Mouse (Mus musculus): ENCODE data around the gene 1520401A03Rik.
A peak's percentile ranks its signal among the peaks of the same experiment; 100 is the strongest.
"Not testable (repeated sequence)": the region's sequence is repeated elsewhere in the genome, so short reads cannot be mapped to it uniquely, and the experiment has no call there.

Gene 1520401A03Rik

DNA sequence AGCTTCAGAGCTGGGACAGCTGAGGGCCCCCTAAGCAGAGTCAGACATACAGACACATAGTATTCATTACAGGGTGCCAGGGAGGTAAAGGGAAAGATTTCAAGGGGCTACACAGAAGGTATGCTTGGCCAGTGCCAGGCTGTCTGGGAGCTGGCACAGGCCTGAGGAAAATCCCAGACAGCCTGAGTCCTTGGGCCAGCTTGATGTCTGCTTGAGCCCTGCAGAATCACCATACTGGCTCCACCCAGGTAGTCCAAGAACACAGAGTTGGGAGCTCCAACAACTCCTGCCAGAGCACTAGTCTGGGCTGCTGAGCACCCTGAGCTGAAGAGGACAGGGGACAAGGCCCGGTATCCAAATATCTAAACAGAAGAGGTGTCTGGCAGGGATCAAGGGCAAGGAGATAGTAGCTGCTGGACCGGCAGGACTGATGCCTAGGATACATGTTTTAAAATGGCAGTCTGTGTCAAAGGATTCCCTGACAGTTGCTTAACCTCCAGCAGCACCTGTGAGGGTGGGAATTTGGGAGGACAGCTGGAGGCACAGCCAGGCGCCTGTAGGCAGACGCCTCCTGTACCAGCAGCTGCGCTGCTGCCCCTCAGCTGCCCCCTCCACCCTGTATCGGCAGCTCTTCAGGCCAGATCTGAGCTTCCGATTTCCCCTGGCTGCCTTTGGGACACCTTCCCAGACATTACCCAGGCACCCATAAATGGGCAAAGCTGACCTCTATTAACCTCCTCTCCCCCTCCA is at the start of gene 1520401A03Rik:
1520401A03Rik (minus strand) TSS at position 408 of the 750 bp plus-strand sequence.
- DNase-seq: no peak

DNA sequence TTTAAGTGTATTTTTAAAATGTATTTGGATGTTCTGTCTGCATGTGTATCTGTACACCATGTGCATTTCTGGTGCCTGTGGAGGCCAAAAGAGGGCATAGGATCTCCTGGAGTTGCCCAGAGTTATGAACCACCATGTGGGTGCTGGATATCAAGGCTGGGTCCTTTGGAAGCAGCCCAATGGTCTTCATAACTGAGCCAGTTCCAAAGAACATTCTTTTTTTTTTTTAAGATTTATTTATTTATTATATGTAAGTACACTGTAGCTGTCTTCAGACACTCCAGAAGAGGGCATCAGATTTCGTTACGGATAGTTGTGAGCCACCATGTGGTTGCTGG is 49.6 kb upstream of the 1520401A03Rik start:
- not testable (repeated sequence) for DNase-seq

DNA sequence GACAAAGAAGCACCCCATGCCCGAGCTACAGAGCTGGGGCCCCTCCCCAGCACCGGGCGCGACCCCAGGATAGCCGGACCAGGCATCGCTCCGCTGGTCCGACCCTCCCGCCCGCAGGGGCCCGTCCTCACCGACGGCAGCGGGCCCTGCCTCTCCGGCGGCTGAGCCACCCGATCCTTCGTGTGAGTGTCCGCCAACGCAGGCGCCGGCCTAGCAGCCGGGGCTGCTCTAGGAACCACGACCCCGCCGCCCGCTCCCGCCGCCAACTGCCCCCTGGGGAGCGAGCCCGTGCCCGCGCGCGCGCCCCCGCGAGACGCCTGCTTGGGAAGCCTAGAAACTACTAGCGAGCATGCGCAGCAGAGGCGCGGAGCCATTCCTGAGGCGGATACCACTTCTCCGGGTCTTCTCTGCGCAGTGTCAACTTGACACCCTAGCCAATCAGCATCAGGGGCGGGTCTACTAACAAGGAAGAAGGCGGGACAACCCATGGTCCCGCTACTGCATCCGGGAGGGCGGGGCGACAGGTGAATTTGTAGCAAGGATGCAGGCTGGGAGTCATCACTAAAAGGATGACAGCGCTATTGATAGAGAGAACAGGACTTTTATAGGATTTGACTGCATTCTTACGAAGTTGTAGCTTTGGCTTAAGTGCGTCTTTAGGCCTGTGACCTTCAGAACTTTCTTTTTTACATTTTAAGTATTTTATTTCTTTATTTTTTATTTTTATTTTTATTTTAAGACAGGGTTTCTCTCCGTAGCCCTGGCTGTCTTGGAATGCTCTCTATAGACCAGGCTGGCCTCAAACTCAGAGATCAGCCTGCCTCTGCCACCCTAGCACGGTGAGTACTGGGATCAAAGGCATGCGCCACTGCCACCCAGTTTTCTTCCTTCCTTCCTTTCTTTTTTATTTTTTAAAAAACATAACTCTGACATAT is 49.0 kb upstream of the 1520401A03Rik start, which contains the start of gene Flywch1:
Flywch1 (minus strand) TSS at position 319 of the 935 bp plus-strand sequence.
- peak; percentile 98 for DNase-seq

DNA sequence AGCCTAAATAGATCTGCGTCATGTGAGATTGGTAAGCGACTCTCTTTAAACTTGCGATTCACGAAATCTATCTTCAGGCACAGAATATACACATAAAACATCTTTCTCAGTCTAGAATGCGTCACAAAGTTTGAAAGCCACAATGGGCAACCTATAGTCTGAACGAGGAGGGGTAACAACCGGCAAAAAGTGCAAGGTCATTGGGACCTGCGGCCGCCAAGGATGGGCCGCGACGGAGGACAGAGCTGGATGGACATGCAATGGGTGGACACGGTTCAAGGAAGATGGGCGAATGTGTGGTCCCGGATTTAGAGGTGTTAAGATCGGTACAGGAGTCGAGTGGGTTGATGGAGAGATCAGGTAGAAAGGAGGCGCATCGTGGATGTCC is 48.3 kb upstream of the 1520401A03Rik start:
- no peak for DNase-seq

DNA sequence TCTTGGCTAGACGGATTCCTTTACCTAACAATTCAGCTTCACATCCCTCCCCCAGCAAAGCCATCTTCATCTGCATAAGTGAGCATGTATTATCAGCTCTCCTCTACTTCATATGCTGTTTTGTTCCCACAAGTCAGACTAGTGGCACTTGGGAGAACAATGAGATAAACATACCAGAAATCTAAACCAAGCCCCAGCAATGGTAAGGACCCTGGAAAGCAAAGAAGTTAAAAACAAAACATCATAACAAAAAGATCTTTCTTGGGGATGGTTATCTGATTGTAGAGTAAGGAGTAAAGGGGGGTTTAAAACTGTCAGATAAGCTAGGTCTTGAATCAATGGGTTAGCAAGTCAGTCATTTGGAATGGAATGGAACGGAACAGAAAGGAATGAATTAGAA is 47.9 kb upstream of the 1520401A03Rik start:
- no peak for DNase-seq

DNA sequence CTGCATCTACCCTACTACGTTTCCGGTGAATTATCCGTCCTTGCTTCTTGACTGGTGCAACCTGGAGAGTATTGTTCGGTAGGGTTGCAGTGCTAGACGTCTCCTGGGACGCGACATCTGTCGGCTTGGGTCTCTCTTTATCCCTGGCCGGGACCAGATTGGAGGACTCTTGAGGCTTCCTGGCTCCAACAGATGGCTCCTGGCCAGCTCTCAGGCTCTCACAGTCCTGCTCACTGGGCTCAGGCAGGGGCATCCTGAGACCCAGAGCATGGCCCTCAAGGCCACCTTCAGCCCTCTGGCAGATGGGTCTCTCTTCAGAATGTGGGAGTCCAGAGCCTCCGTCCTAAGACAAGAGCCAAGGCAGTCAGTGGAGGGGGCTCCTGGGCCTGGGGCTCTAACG is 40.4 kb upstream of the 1520401A03Rik start:
- no peak for DNase-seq

DNA sequence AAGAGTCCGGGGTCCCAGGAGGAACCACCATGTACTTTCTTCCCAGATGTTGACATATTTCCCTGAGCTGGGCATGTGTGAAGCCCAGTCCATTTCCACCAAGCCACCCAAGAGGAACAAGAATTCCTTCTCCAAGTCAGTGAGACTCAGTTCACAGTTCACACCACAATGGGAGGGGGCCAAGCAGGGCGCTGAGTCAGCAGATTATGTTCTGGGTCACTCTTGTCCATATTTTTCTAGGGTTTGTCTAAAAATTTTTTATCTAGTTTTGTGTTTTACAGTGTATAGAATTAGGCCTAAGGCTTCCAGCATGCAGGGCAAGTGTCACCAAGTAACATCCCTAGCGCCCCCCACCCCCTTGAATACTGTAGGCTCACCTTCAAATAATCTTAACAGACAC is 38.6 kb upstream of the 1520401A03Rik start:
- DNase-seq: no peak

DNA sequence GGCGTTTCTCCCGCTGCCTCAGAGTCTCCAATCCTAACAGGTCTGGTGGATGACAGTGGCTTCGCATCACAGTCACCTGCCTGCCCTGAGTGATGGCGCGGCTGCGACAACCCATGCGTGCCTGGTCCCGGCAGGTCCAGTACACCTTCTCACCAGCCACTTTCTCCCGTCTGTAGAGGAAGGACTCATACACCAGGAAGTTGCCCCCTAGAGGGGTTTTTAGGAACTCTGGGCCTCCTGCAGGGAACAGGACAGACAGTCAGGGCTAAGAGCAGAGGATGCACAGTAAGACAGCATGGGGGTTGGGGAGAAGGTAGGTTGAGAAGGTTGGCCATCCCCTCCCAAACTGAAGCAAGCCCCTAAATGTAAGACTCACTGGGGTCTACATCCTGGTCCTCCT is 37.6 kb upstream of the 1520401A03Rik start:
- no peak for DNase-seq

DNA sequence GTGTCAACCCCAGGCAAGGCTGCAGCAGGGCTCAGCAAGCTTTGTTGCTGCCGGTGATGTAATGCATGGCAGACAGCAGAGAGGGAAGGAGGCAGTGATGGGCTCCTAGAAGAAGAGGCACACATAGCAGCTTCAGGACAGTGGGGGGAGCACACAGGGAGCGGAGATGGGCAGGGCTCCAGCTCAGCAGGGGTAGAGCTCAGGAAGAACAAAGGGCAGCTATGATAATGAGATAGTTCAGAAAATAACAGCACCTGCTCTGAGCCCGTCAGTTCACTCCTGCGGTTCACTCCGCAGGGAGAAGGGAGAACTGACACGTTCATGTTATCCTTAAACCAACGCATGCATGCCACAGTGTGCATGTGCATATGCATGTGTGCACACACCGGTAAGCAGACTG is 36.2 kb upstream of the 1520401A03Rik start:
- no peak for DNase-seq

DNA sequence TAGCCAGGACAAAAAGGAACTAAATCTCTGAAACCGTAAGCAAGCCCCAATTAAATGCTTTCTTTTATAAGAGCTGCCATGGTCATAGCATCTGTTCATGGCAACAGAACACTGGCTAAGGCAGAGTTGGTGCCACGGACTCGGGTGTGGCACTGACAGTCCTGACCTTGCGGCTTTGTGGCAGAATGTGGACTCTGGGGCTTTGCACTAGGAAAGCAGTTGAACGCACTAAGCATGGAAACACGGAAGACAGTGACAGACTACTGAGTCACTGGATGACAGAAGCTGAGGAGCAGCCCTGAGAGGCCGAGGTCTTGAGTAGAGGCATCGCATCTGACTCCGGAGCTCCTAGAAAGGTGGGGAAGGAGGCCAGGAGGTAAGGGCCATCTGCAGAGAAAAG is 35.0 kb upstream of the 1520401A03Rik start:
- no peak for DNase-seq

DNA sequence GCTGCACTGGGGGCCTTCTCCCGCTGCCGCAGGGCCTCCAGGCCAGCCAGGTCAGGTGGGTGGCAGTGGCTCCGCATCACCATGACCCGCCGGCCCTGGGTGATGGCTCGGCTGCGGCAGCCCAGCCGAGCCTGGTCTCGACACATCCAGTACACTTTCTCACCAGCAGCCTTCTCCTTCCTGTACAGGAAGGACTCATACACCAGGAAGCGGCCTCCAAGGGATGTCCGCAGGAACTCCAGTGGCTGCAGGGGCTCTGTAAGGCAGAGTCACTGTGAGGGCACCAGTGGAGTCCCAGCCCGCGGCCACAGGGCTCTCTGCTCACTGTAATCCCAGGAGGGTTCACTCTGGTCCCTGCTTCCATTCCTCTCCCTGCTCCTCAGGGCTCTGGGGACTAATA is 33.1 kb upstream of the 1520401A03Rik start:
- peak in 1 of 2 experiments; percentile 30 for DNase-seq

DNA sequence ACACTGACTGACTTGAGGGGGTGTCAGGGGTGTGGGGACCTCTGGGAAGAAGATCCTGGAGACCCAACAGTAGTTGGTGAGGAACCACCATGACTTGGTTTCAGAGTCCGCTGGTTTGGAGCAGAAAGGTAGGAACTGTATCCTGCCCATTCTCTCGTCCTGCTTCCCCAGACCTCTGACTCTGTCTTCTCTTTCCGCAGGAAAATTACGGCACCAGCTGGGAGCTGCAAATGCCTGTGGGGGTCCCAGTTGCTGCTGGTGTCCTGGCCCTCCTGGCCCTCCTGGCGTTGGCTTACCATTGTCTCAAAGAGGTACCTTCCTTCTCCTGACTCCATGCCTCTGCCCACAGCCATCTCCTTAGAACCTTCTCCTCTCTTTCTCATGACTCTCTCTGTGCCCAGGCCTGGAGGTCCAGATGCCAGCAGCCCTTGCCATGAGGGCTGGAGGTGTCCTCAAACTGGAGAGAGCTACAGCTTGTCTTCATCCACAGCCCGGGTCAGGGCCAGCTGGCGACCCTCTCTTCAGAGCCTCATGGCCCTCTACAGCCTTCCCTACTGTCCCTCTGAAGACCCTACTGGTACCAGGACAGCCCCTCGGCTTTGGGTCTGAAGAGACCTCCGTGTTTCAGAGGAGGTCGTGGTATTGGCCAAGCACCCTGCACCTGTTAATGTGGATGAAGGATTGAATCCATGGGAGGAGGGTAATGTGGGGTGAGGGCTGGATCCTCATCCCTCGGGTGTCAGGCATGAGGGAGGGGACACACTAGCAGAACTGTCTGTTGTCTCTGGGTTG is 27.0 kb upstream of the 1520401A03Rik start:
- no peak for DNase-seq

DNA sequence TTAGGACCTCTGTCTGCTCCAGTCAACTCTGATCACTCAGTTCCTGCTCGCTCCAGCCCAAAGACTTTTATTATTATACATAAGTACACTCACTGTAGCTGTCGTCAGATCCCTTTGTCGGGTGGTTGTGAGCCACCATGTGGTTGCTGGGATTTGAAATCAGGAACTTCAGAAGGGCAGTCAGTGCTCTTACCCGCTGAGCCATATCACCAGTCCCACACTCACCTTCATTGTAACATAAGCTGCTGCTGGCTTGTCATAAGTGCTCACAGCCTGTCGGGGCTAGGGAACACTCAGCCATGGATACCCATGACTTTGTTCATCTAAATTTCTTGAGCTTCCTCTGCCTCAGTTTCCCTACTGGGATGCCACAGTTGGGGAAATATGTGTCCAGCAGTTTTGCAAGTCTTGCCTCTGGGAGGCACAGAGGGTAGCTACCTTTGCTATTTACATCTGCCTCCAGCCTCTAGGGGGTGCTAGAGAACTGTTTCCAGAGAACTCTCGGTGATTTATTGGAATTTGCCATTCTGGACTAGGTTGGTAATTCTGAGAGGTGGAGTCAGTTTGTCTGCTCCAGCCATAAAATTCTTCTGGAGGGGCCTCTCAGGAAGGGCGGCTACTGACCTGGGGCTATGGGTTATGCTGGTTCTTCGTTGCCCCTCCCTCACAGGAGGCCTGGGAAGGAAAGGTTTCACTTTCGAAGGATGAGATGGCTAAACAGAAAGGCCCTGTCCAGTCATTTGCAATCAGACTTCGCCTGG is 26.2 kb upstream of the 1520401A03Rik start:
- DNase-seq: peak; percentile 72 to 82

DNA sequence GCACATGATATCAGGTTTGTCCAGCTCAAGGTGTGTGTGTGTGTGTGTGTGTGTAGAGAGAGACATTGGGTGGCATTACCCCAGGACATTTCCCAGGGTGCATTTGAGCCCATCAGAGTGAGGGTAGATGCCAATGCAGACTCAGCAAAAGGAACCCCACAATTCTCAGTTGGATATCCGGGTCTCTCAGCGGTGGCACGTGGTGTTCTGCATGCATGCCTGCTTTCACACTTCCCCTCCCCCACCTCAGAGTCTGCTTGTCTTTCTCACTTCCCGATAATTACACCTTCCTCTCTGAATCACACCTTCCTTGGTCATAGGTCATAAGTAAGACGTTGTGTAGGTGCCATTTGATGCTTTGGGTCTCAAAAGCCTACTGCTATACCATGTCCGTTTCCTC is 25.4 kb upstream of the 1520401A03Rik start:
- no peak for DNase-seq

DNA sequence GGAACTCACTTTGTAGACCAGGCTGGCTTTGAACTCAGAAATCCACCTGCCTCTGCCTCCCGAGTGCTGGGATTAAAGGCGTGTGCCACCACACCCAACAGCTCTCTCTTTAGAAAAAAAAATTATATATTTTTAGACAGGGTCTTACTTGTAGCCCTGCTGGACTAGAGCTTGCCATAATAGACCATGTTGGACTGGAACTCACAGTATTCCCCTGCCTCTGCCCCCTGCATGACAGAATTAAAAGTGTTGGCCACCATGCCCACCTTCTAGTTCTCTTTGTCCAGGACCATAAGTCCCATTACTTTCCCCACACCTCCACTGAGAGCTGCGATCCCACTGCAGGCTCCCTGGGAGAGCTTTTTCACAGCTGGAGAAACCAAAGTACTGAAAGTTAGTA is 24.9 kb upstream of the 1520401A03Rik start:
- peak in 1 of 2 experiments; percentile 12 for DNase-seq

DNA sequence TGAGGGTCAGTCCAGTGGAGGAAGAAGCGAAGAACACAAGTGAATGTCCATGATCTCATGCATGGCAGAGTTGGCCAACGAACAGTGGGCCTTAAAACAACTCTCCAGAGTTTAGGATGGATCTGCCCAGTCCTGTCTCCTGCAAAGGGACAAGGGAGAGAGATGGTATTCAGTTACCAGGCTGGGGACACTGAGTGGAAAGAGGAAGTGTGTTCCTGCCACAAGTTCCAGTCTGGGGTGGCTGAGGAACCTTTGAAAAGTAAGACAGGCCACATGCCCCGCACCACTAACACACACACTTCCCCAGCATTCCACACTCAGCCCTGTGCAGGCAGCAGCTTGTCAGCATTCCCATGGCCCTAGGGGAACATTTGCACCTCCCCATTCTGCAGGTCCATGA is 24.2 kb upstream of the 1520401A03Rik start:
- peak; percentile 14 to 15 for DNase-seq

DNA sequence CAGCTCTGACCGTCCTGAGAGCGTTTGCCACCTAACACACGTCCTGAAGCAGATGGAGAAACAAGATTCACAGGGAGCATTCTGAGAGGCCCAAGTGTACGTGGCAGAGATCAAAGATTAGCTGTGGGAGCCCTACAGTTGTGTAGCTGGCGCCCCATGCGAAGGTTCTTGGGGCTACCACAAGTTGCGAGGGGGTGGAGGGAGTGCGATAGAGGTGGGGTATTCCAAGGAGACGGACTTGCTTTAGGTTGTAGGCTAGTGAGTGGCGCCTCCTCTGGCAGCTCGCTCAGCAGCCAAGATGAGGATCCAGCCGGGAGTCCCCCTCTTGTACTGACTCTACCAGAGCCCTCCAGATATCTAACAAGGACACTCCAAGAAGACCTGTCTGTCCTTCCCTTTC is 23.7 kb upstream of the 1520401A03Rik start:
- peak; percentile 24 to 29 for DNase-seq

DNA sequence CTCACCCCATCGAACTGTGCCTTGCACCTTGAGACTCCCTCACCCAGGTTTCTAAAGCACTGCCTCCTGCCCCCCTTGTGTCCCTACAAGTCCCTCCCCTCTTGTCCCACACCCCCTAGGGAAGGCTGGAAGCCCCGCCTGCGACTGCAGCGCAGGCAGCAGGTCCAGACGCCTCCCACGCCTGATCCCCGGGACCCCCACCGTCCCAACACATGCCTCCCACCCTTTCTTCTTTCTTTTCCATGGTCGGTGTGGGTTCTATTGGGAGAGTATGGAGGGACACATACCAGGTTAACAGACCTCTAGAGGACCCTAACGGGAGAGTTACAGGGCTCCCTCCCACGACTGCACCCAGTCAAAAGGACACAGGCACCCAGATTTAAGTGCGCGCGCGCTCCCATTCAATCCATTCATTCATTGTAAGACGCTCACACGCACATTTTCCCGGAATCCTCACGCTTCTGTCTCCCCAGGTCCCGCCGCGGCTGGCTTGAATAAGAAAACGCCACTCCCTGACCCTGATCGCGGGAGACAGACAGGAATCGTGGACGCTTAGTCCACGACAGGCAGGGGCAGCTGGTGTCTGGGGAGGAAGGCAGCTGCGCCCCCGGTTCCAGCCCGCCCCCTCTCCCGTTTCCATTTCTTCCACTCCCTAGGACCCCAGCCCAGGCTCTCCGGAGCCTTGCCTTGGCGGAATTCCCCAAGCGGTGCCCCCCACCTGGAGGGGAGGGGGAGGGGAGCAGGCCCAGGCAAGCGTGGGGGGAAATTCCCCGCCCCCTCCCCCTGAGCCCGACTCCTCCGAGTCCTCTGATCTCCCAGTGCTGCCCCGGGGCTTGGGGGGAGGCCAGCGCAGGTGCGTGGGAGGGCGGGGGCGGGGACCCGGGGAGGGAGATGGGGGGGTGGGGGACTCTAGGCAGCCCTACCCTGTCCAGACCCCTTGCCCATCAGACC is 23.0 kb upstream of the 1520401A03Rik start, which contains the start of gene Kremen2:
Kremen2 (minus strand) TSS at position 533 of the 951 bp plus-strand sequence.
- no peak for DNase-seq

DNA sequence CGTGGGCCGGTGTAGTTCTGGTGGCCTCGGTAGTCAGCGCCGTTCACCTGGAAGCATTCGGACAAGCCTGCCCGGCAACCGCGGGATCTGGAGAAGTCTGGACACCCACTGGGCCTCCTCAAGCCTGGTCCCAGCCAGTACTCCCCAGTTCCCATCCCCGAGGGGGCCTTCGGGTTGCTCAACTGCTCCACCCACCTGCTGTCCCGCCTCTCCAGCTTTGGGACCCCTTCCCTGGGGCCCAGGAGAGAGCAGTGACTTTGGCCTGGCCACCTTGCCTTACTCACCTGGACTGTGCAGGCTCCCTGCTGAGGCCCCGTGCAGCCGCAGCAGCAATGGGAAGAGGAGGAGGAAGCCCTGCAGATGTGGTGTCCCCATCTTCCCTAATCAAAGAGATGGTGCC is 22.1 kb upstream of the 1520401A03Rik start:
- DNase-seq: no peak

DNA sequence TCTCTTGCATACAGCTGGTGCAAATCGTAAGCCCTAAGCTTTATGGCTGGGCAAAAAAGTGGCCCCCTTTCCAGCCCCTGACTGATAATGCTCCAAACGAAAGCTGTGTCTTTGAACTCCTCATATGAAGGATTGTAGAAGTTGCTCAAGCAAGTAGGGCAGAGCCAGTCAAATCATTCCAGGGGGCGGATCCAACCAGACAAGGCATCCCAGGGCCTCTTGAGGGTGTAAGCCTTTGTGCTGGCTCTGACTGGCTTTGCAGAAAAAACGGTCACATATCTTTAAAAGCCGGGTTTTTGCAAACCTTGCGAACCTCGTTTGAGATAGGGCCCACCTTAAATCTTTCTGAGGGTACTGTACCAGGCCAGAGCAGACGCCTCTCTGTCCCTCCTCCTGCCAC is 21.5 kb upstream of the 1520401A03Rik start:
- no peak for DNase-seq

DNA sequence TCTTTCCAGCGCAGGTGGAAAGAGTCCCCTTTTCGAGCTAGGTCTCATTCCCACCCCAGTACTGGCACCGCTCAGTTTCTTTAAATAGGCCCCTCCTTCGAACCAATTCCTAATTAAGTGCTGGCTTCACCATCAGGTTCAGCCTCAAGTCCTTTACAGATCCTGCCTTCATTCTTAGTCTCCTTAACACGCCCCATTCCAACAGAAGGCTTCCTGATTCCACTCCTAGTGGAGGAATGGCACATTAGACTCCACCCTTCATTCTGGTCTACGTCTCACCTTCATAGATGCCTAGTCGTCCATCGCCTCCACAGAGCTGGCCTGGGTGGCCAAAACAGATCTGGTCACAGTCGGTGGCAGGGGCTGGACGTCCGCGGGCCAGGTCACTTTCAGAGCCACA is 20.4 kb upstream of the 1520401A03Rik start:
- no peak for DNase-seq

Data from lung, postnatal 4 days (tissue).